Mouse (Mus musculus) gastrocnemius, postnatal 10 days (tissue): Measurements from ENCODE around the gene Ndufa5. TPM values are rescaled to one million over a fixed set of nuclear protein-coding genes. Genes with fewer than 3 reads are reported as not detected.

Experiments used
- DNase-seq: peaks from one replicate; pipeline ENCODE4 v3.0.0; 2021; ENCODE audit warnings: mixed read lengths
- long read RNA-seq, 2 experiments: library from polyadenylated mRNA; stranded (forward); transcript quantifications; one replicate each; pipeline ENCODE4 v2.0.0; 2021
- total RNA-seq, 2 experiments: library from RNA; stranded (reverse); gene quantifications; 2 replicates each; pipeline ENCODE4 v1.2.3; 2021

The Ndufa5 gene
- total RNA-seq, result 100 to 1,000 TPM; 486 to 517 TPM
- long read RNA-seq, experiment 1, transcript Ndufa5-201 (5 exons, 875 nt), result major isoform, 239 of 281 reads
- long read RNA-seq, experiment 1, transcript Ndufa5-202 (4 exons, 315 nt), result minor isoform, 20 of 281 reads
- long read RNA-seq, experiment 1, partial matches to known transcripts, result 16 of 281 reads
- long read RNA-seq, experiment 1, other reads (novel, unspliced or antisense), result 5 of 281 reads
- long read RNA-seq, experiment 2, transcript Ndufa5-202 (4 exons, 315 nt), result minor isoform, 13 of 210 reads
- long read RNA-seq, experiment 2, transcript Ndufa5-201 (5 exons, 875 nt), result major isoform, 167 of 210 reads
- long read RNA-seq, experiment 2, partial matches to known transcripts, result 26 of 210 reads
- long read RNA-seq, experiment 2, other reads (novel, unspliced or antisense), result 3 of 210 reads

- DNase-seq, result peak; percentile 89
Measured at GRCm38 (mm10) chr6:24527155-24528063, at the start of gene Ndufa5. Gene Ndufa5, minus strand, starts transcription at chr6:24528013.

GRCm38 (mm10) chr6:24573319-24573718 is 45.5 kb upstream of the Ndufa5 start:
- no peak for DNase-seq

- DNase-seq, result no peak
Measured at GRCm38 (mm10) chr6:24572431-24572830, 44.6 kb upstream of the Ndufa5 start.

GRCm38 (mm10) chr6:24571126-24571525 is 43.3 kb upstream of the Ndufa5 start:
- no peak for DNase-seq

- no peak for DNase-seq
Measured at GRCm38 (mm10) chr6:24570278-24570677, 42.5 kb upstream of the Ndufa5 start.

- no peak for DNase-seq
Measured at GRCm38 (mm10) chr6:24569711-24570110, 41.9 kb upstream of the Ndufa5 start.

- no peak for DNase-seq
Measured at GRCm38 (mm10) chr6:24568963-24569362, 41.1 kb upstream of the Ndufa5 start.

GRCm38 (mm10) chr6:24564886-24565285 is 37.1 kb upstream of the Ndufa5 start:
- no peak for DNase-seq

GRCm38 (mm10) chr6:24564081-24564480 is 36.3 kb upstream of the Ndufa5 start:
- no peak for DNase-seq

- DNase-seq, result no peak
Measured at GRCm38 (mm10) chr6:24555488-24555887, 27.7 kb upstream of the Ndufa5 start.

GRCm38 (mm10) chr6:24554427-24555086 is 26.7 kb upstream of the Ndufa5 start:
- no peak for DNase-seq

- DNase-seq, result no peak
Measured at GRCm38 (mm10) chr6:24552046-24552445, 24.2 kb upstream of the Ndufa5 start.

- no peak for DNase-seq
Measured at GRCm38 (mm10) chr6:24549801-24550200, 22.0 kb upstream of the Ndufa5 start.

GRCm38 (mm10) chr6:24546716-24547420 is 19.1 kb upstream of the Ndufa5 start:
- DNase-seq, result no peak

GRCm38 (mm10) chr6:24543119-24543591 is 15.3 kb upstream of the Ndufa5 start:
- no peak for DNase-seq

- no peak for DNase-seq
Measured at GRCm38 (mm10) chr6:24542393-24542792, 14.6 kb upstream of the Ndufa5 start.

- DNase-seq, result no peak
Measured at GRCm38 (mm10) chr6:24540106-24540505, 12.3 kb upstream of the Ndufa5 start.

- no peak for DNase-seq
Measured at GRCm38 (mm10) chr6:24538435-24538834, 10.6 kb upstream of the Ndufa5 start.

GRCm38 (mm10) chr6:24532804-24533203 is 5.0 kb upstream of the Ndufa5 start:
- DNase-seq, result no peak

GRCm38 (mm10) chr6:24530711-24531420 is 3.1 kb upstream of the Ndufa5 start:
- DNase-seq, result no peak

- peak; percentile 26 for DNase-seq
Measured at GRCm38 (mm10) chr6:24530166-24530565, 2.4 kb upstream of the Ndufa5 start.

GRCm38 (mm10) chr6:24528064-24528243 is 141 bp upstream of the Ndufa5 start, which contains the start of gene Asb15:
Gene Asb15, plus strand, starts transcription at chr6:24528144.
- no peak for DNase-seq
